Mouse (Mus musculus): ENCODE data around the gene Eya2.

Gene Eya2

DNA sequence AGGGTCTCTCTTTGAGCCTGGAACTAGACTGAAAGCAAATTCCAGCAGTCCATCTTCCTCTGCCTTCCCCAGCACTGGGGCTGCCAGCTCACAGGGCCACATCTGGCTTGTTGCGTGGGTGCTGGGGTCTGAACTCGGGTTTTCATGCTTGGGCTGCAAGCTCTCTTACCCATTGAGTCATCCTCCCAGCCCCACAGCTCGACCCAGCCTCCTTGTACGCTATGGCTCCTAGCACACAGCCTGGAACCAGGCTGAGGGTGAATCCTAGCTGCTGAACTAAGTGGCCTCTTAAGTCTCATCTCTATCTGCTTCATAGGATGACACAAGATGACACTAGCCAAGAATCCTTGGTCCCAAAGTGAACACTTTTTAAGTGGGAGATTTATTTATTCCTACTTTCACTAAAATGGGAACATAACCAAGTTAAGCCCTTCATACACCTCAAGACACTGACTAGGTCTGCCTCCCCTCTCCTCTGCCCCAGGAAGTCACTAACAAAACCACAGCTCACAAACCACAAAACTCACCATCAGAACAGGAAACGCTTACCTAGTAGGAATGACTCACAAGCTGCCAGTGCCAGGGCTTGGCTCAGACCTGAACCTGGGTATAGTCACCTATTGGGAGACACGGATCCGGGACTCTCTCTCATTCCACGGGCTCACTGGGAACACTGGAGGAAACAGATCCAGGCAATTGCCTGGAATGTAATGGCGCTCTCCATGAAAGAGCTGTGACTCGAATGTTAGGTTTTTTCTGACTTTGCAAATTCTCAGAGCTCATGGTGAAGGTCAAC is 60.1 kb downstream of the Eya2 start:
- no peak for TF ChIP-seq GATA4 (IDR thresholded peaks at IDR 0.05; ENCODE audit: insufficient replicate concordance, low read length)

DNA sequence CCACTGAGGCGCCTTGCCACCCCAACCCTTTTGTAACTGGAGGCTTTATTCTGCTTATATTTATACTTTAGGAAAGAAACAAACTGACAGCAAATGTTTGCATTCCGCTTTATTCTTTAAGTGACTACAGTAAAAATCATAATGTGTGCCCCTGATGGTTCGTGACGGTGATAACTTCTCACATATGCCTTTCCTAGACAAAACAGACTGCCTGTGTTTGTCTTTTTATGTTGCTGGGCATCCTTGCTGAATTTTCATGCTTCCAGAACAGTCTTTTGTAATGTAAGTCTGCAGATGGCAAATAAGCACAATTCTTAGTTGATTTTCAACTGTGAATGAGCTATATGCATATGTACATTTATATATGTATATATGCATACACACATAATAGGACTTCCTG is 61.7 kb downstream of the Eya2 start:
- TF ChIP-seq GATA4 (IDR thresholded peaks at IDR 0.05; ENCODE audit: insufficient replicate concordance, low read length) = no peak

DNA sequence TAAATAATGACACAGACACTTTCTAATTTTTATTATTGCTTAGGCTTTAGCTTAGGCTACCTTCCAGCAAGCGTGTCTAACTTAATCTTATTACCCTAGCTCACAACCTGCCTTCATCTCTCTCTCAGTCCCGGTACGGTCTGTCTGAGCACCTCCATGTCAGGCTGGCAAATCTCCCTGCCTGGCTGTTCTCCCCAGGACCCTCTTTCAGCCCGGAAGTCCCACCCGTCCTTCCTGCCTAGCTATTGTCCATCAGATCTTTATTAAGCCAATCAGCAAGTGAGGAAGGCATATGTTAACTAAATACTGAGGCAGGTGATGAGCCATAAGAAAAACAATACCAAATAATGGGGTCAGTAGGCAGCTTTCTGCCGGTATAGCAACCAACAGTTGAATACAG is 62.1 kb downstream of the Eya2 start:
- no peak for TF ChIP-seq GATA4 (IDR thresholded peaks at IDR 0.05; ENCODE audit: insufficient replicate concordance, low read length)

DNA sequence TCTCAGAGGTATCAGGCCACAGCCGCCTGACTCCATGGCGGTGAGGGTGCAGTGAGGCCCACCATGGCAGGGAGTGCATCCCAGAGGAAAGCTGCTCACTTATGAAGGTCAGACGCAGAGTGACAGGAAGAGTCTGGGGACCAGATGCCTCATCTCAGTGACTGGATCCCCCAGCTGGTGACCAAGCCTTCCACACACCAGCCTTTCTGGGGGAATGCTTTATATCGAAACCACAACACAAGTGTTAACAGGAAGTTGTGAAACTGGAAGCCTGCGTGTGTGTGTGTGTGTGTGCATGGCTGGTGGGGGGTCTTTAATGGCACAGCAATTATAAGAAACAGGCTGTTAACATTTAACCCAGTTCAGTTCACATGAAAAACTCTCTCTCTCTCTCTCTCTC is 64.7 kb downstream of the Eya2 start:
- TF ChIP-seq GATA4 (IDR thresholded peaks at IDR 0.05; ENCODE audit: insufficient replicate concordance, low read length) = no peak

DNA sequence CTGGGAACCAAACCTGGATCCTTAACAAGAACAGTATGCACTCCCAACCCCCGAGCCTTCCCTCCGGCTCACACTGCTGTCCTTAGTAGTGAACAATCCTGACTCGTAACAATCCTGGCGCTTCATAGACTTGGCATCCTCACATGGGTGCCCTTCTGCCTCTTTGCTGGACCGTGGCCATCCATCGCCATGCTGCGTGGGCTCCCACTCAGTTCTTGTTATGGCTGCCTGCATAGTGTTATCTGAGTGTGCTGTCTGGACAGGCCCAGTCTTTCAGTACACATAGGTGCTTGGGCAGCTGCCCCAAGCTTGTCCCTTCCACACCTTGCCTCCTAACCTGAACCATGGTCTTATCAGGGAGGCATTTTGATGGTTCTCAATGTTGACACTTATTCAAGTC is 68.4 kb downstream of the Eya2 start:
- no peak for TF ChIP-seq GATA4 (IDR thresholded peaks at IDR 0.05; ENCODE audit: insufficient replicate concordance, low read length)

DNA sequence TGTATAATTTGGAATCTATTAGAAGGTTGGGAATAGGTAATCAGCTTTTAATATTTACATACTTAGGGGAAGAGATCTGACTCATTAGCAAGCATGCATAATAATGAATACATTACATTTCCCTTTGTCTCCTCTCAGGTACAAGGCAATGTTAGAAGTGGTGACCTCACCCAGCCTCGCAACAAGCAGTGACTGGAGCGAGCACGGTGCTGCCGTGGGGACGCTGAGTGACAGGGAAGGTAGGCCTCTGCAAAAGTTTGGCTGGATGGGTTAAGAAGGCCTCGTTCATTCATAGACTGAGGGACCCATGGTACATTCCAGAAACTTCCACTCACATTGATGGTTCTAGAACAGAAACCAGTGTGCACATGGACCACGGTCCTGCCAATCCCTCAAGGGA is 69.8 kb downstream of the Eya2 start:
- no peak for TF ChIP-seq GATA4 (IDR thresholded peaks at IDR 0.05; ENCODE audit: insufficient replicate concordance, low read length)

DNA sequence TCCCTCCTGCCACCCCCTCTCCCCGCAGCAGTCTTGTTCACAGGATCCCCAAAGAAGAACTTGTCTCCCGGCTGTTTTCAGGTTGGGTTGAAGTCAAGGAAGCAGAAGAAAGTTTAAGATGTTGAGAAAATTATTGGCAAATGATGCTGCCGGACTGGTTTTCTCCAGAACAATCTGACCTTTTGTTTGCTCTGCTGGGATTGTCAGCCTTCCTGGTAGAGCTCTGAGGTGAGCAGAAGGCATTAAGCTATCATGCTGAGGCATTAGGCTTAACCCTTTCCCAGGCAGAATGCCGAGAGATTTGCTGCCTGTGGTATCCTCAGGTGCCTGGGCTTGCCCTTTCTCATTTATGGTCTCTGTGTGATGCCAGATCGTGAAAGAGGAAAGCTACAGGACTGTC is 70.3 kb downstream of the Eya2 start:
- TF ChIP-seq GATA4 (IDR thresholded peaks at IDR 0.05; ENCODE audit: insufficient replicate concordance, low read length) = no peak

DNA sequence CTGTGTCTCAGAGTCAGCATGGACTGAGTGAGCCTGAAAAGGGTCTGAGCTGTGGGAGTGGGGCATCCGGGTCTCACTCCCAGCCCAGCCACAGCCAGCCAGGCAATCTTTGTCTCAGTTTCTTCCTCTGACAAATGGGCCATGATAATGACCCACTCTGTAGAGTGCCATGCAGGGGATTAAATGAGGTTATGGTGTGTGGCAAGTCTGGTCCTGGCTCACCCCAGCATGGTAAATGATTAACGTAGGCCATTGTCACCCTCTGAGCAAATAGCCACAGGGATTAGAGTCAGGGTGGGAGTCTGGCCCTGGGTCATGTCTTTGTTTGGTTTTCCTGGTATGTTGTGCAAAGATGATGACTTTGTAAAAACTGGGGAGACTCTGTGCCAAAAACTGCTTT is 72.3 kb downstream of the Eya2 start:
- TF ChIP-seq GATA4 (IDR thresholded peaks at IDR 0.05; ENCODE audit: insufficient replicate concordance, low read length) = no peak

DNA sequence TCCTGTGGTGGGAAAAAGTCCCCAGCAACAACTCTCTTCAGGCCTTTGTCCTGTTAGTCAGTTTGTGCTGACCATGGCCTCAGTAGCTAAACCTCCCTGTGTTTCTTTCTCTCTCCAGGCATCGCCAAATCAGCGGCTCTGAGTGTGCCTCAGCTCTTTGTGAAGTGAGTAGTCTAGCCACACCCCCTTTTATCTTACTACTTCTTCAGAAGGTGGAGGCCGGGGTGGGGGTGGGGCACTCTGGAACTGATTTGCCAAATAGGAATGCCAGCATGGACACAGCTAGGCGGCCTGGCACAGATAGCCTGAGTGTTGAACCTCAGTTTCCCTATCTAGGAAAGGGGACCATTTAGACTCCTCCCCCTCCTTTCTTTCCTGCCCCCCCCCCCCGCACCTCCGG is 87.9 kb downstream of the Eya2 start:
- TF ChIP-seq GATA4 (IDR thresholded peaks at IDR 0.05; ENCODE audit: insufficient replicate concordance, low read length) = no peak

DNA sequence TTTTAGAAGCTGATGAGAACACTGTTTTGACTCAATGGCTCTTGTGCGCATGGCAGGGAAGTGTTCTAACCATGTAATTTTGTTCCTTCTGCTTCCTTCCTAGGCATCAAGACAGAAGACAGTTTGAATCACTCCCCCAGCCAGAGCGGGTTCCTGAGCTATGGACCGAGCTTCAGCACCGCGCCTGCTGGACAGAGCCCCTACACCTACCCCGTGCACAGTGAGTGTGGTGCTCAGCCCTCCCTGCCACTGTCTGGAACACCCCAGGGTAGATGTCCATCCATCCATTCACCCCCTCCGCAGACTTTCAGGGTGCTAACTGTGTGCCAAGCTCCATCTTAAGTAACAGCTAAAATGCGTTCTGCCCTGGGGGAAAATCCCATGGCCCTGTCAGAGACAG is 92.7 kb downstream of the Eya2 start:
- no peak for TF ChIP-seq GATA4 (IDR thresholded peaks at IDR 0.05; ENCODE audit: insufficient replicate concordance, low read length)

DNA sequence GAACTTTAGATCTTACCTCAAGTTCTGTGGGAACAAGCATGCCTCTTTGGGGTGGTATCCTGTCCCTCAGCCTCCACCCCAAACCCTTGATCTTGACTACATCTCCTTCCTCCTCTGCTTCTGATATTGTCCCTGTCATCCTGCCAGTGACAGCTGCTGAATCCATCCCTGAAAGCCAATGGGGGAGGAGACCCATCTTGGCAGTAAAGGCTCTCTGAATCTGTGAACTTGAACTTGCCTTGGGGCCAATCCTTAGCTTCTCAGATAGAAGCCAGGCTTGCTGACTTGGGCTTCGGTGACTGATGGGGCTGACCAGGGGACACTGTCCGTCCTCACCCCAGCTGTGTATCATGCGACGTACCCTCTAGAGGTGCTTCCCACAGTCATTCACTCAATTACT is 94.1 kb downstream of the Eya2 start:
- no peak for TF ChIP-seq GATA4 (IDR thresholded peaks at IDR 0.05; ENCODE audit: insufficient replicate concordance, low read length)

DNA sequence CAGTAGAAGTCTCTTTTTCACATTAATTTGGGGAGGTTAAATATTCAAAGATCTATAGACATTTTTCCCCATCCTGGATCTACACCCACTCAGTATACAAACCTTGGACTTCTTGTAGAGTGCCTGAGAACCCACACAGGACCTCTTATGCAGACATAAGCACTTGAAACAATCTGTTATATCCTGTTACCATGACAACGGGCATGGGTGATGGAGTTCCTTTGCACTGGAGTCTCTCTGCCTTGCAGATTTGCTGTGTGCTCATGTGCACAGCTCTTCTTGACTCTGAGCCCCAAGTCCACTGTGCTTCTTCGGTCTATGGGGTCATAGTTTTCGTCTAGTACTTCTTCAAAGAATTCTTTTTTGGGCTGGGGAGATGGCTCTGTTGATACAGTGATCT is 96.2 kb downstream of the Eya2 start:
- TF ChIP-seq GATA4 (IDR thresholded peaks at IDR 0.05; ENCODE audit: insufficient replicate concordance, low read length) = no peak

DNA sequence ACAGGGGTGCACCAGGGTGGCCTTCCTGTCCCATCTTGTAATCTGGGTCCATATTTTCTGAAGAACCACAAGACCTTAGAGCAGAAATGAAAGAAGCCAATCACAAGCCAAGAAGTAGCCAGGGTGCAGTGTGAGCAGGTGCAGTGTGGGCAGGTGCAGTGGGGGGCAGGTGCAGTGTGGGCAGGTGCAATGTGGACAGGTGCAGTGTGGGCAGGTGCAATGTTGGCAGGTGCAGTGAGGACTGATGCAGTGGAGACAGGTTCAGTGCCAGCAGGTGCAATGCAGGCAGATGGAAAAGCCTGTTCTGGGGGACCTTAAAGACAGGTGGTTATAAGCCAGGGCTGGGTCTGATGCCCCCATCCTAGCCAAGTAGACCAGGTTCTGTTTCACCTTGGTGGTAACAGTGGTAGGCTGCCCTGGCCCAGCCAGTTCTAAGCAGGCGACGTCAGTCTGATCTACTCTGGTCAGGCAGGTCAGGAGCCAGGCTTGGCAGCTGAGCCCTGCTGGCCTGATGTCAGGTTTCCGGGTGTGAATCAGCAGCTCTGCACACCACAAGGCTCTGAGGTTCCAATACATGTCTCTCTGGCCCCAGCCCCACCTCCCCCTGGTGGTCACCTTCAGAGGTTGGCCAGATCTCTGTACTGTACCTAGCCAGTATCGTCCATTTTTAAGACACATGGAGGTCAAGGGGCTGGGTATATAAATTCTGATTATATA is 98.3 kb downstream of the Eya2 start:
- no peak for TF ChIP-seq GATA4 (IDR thresholded peaks at IDR 0.05; ENCODE audit: insufficient replicate concordance, low read length)

DNA sequence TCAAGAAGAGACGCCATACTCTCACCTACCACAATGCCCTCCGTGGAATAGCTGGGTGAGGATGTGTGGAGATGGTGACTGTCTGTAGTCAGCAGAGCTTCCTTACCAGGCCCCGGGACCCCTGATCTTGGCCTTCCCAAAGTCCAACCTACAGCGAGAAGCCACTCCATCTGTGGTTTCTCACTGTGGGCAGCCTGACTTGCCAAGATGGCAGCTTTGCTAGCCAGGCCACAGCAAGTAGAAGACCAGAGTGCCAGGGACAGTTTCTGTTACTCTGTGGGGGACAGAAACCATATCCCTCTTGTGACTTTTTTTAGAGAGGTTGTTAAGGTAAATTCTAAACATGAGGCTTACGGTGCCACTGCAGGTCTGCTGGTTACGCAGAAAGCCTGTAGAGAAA is 99.9 kb downstream of the Eya2 start:
- no peak for TF ChIP-seq GATA4 (IDR thresholded peaks at IDR 0.05; ENCODE audit: insufficient replicate concordance, low read length)

DNA sequence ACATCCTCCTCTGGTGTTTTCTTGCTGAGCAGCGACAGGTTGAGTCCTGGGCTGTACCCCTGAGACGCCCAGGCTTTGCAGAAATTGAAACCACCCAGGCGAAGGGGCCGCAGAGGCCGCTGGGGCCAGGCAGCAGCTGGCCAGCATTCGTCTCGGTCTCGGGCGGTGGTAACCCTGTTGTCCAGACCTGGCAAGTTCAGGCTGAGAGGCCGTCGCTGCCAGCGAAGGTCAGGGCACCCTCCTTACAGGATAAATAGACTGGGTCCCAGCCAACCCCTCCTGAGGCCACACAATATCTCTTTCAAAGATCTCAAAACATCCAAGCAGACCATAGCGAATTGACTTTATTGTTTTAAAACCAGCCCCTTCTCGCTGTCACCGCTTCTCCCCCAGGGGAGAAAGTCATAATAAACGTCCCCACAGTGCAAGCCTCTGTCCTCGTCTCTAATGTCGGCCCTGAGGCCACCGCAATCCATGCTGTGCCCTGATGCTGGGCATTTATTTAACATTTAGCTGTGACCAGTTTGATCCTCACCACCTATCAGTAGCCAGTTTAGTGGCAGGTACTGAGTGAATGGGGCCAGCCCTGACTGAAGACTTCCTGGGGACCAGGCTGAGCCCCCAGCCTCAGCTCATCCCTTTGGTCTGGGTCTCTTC is 105.5 kb downstream of the Eya2 start:
- TF ChIP-seq GATA4 (IDR thresholded peaks at IDR 0.05; ENCODE audit: insufficient replicate concordance, low read length) = no peak

Measured in liver, adult (tissue).